Mouse (Mus musculus) forebrain, embryonic 14.5 days (tissue): Measurements from ENCODE around the gene Slc38a11. TPM values are rescaled to one million over a fixed set of nuclear protein-coding genes. Genes with fewer than 3 reads are reported as not detected.

Experiments used
- ATAC-seq: fragments of 200-750 bp; cut with Nextera tagmentation; 2 replicates; pipeline ENCODE4 v1.8.0; 2017; ENCODE audit warnings: mild to moderate bottlenecking, moderate library complexity
- DNase-seq: peaks from one replicate; pipeline ENCODE4 v3.0.0-alpha.2; 2015; ENCODE audit warnings: low spot score
- H3K27ac ChIP-seq: fragments of 300-500 bp; sonication (generic); 2 replicates; pipeline ENCODE4 v1.5.1; 2014; ENCODE audit warnings: low read depth, mild to moderate bottlenecking, control low read depth, low read length, moderate library complexity
- H3K27me3 ChIP-seq: fragments of 300-500 bp; sonication (generic); replicated peaks from 2 replicates; pipeline ENCODE4 v1.6.1; 2014; ENCODE audit warnings: low read length, control low read depth, mixed read lengths; ENCODE audit not compliant: control insufficient read depth, insufficient read depth
- H3K36me3 ChIP-seq: fragments of 300-500 bp; sonication (generic); 2 replicates; pipeline ENCODE4 v1.6.1; 2014; ENCODE audit warnings: low read length, control low read depth; ENCODE audit not compliant: control insufficient read depth, insufficient read depth
- H3K4me1 ChIP-seq: fragments of 300-500 bp; sonication (generic); 2 replicates; pipeline ENCODE4 v1.6.1; 2014; ENCODE audit warnings: antibody characterized with exemption, low read length, control low read depth; ENCODE audit not compliant: control insufficient read depth, insufficient read depth
- H3K4me2 ChIP-seq: fragments of 300-500 bp; sonication (generic); 2 replicates; pipeline ENCODE4 v1.6.1; 2014; ENCODE audit warnings: mild to moderate bottlenecking, control low read depth, low read length
- H3K4me3 ChIP-seq: fragments of 300-500 bp; sonication (generic); 2 replicates; pipeline ENCODE4 v1.5.1; 2014; ENCODE audit warnings: low read depth, low read length, control low read depth
- H3K9ac ChIP-seq: fragments of 300-500 bp; sonication (generic); 2 replicates; pipeline ENCODE4 v1.6.1; 2014; ENCODE audit warnings: mild to moderate bottlenecking, low read length, control low read depth, moderate library complexity
- H3K9me3 ChIP-seq: fragments of 300-500 bp; sonication (generic); replicated peaks from 2 replicates; pipeline ENCODE4 v1.6.1; 2016; ENCODE audit warnings: low read length, control low read depth, mixed read lengths; ENCODE audit not compliant: control insufficient read depth
- WGBS: fragments of 180-500 bp; shearing (Covaris S2); extraction: QIAGEN DNeasy Blood & Tissue Kit; methylation state at CpG from one replicate; pipeline ENCODE4 v1.1.7; 2014; 5-methylcytosine and 5-hydroxymethylcytosine counted together
- polyA plus RNA-seq: library from polyadenylated mRNA; unstranded; fragments of >200 nt; fragmentation: Nextera tagmentation; extraction: Ambion mirVana; gene quantifications from 2 replicates; pipeline ENCODE4 v1.2.1, GENCODE M21; 2014

The Slc38a11 gene
- polyA plus RNA-seq, result 1.4 and 2.2 TPM in 2 replicates

- Histone ChIP-seq H3K36me3 (no peaks in the 10 kb centered on the region), H3K4me1 (no peaks in the 10 kb centered on the region; the same call in 1 of the 2 replicates), H3K9me3 (no peaks in the 10 kb centered on the region), H3K27ac (no peak within 1 kb of the TSS), H3K9ac (peak within 1 kb of the TSS; percentile 48; the same call in 1 of the 2 replicates), H3K4me2 (peak within 1 kb of the TSS; percentile 55), H3K4me3 (peak within 1 kb of the TSS; percentile 24), H3K27me3 (0 out of 2 replicates have a peak, but pooled peaks cover 2% of the 10 kb centered on the region)
- DNase-seq (peak; percentile 41), ATAC-seq (peak; percentile 73)
- 4% methylated on average over 18 of the region's 18 CpGs for WGBS
Measured at GRCm38 (mm10) chr2:65363828-65364497, at the start of gene Slc38a11. Gene Slc38a11, minus strand, starts transcription at chr2:65364034.

- Histone ChIP-seq H3K9ac (no peak overlapping the region), H3K36me3 (no peaks in the 10 kb centered on the region), H3K4me2 (no peak overlapping the region), H3K4me1 (no peaks in the 10 kb centered on the region), H3K27me3 (no peaks in the 10 kb centered on the region), H3K4me3 (no peak overlapping the region), H3K27ac (no peak overlapping the region), H3K9me3 (no peaks in the 10 kb centered on the region)
- 92% methylated on average over 2 of the region's 2 CpGs for WGBS
- ATAC-seq, result no peak
- DNase-seq, result no peak
Measured at GRCm38 (mm10) chr2:65407110-65407509, 43.3 kb upstream of the Slc38a11 start.

- no peaks in the 10 kb centered on the region for H3K9me3 ChIP-seq
- 96% methylated on average over 1 of the region's 1 CpGs for WGBS
- H3K27me3 ChIP-seq, result no peaks in the 10 kb centered on the region
- H3K4me3 ChIP-seq, result no peak overlapping the region
- H3K27ac ChIP-seq, result no peak overlapping the region
- DNase-seq, result no peak
- H3K36me3 ChIP-seq, result no peaks in the 10 kb centered on the region
- no peak for ATAC-seq
- no peak overlapping the region for H3K4me2 ChIP-seq
- H3K4me1 ChIP-seq, result no peaks in the 10 kb centered on the region
- no peak overlapping the region for H3K9ac ChIP-seq
Measured at GRCm38 (mm10) chr2:65405407-65405806, 41.6 kb upstream of the Slc38a11 start.

GRCm38 (mm10) chr2:65402001-65402400, 38.2 kb upstream of the Slc38a11 start:
- 81% methylated on average over 5 of the region's 5 CpGs for WGBS
- DNase-seq, result no peak
- ATAC-seq, result no peak

GRCm38 (mm10) chr2:65399938-65400337, 36.1 kb upstream of the Slc38a11 start:
- H3K9me3 ChIP-seq, result no peaks in the 10 kb centered on the region
- WGBS, result 88% methylated on average over 5 of the region's 5 CpGs
- no peak for ATAC-seq

More at GRCm38 (mm10) chr2:65402001-65402400, 38.2 kb upstream of the Slc38a11 start:
- Histone ChIP-seq H3K27ac (no peak overlapping the region), H3K4me2 (no peak overlapping the region), H3K4me3 (no peak overlapping the region), H3K27me3 (no peaks in the 10 kb centered on the region), H3K9me3 (no peaks in the 10 kb centered on the region), H3K9ac (no peak overlapping the region), H3K36me3 (no peaks in the 10 kb centered on the region), H3K4me1 (no peaks in the 10 kb centered on the region)

GRCm38 (mm10) chr2:65396128-65396527, 32.3 kb upstream of the Slc38a11 start:
- peak; percentile 81 for ATAC-seq
- peak; percentile 78 for DNase-seq
- no peaks in the 10 kb centered on the region for H3K4me1 ChIP-seq
- no peaks in the 10 kb centered on the region for H3K27me3 ChIP-seq
- WGBS, result 25% methylated on average over 3 of the region's 3 CpGs
- no peak overlapping the region for H3K27ac ChIP-seq
- H3K9me3 ChIP-seq, result no peaks in the 10 kb centered on the region
- no peaks in the 10 kb centered on the region for H3K36me3 ChIP-seq
- H3K4me3 ChIP-seq, result no peak overlapping the region
- H3K4me2 ChIP-seq, result no peak overlapping the region
- H3K9ac ChIP-seq, result no peak overlapping the region

More at GRCm38 (mm10) chr2:65399938-65400337, 36.1 kb upstream of the Slc38a11 start:
- Histone ChIP-seq H3K4me2 (no peak overlapping the region), H3K36me3 (no peaks in the 10 kb centered on the region), H3K9ac (no peak overlapping the region), H3K4me1 (no peaks in the 10 kb centered on the region), H3K4me3 (no peak overlapping the region), H3K27me3 (no peaks in the 10 kb centered on the region), H3K27ac (no peak overlapping the region)
- DNase-seq, result no peak

- DNase-seq (no peak), ATAC-seq (no peak)
- H3K36me3 ChIP-seq, result no peaks in the 10 kb centered on the region
- 75% methylated on average over 4 of the region's 4 CpGs for WGBS
- no peak overlapping the region for H3K4me3 ChIP-seq
- no peak overlapping the region for H3K4me2 ChIP-seq
- H3K9ac ChIP-seq, result no peak overlapping the region
- H3K9me3 ChIP-seq, result no peaks in the 10 kb centered on the region
- H3K27me3 ChIP-seq, result no peaks in the 10 kb centered on the region
- no peaks in the 10 kb centered on the region for H3K4me1 ChIP-seq
- no peak overlapping the region for H3K27ac ChIP-seq
Measured at GRCm38 (mm10) chr2:65393061-65393460, 29.2 kb upstream of the Slc38a11 start.

GRCm38 (mm10) chr2:65391322-65391721, 27.5 kb upstream of the Slc38a11 start:
- ATAC-seq, result no peak
- WGBS, result 88% methylated on average over 6 of the region's 6 CpGs
- no peak overlapping the region for H3K9ac ChIP-seq
- H3K9me3 ChIP-seq, result no peaks in the 10 kb centered on the region
- no peak overlapping the region for H3K27ac ChIP-seq
- H3K36me3 ChIP-seq, result no peaks in the 10 kb centered on the region
- no peaks in the 10 kb centered on the region for H3K27me3 ChIP-seq
- no peaks in the 10 kb centered on the region for H3K4me1 ChIP-seq
- H3K4me2 ChIP-seq, result no peak overlapping the region
- no peak overlapping the region for H3K4me3 ChIP-seq
- DNase-seq, result no peak

GRCm38 (mm10) chr2:65384815-65385214, 21.0 kb upstream of the Slc38a11 start:
- 87% methylated on average over 6 of the region's 6 CpGs for WGBS
- Histone ChIP-seq H3K4me1 (no peaks in the 10 kb centered on the region), H3K27ac (no peak overlapping the region), H3K9ac (no peak overlapping the region), H3K4me3 (no peak overlapping the region), H3K36me3 (no peaks in the 10 kb centered on the region), H3K4me2 (no peak overlapping the region), H3K9me3 (no peaks in the 10 kb centered on the region), H3K27me3 (no peaks in the 10 kb centered on the region)
- no peak for ATAC-seq
- no peak for DNase-seq
